Mouse (Mus musculus): Measurements from ENCODE around the gene Ing3. TPM values are rescaled to one million over a fixed set of nuclear protein-coding genes. Genes with fewer than 3 reads are reported as not detected.

Ing3 gene
- polyA plus RNA-seq, 1 experiment from 2014 or later: 52.5 TPM

DNA sequence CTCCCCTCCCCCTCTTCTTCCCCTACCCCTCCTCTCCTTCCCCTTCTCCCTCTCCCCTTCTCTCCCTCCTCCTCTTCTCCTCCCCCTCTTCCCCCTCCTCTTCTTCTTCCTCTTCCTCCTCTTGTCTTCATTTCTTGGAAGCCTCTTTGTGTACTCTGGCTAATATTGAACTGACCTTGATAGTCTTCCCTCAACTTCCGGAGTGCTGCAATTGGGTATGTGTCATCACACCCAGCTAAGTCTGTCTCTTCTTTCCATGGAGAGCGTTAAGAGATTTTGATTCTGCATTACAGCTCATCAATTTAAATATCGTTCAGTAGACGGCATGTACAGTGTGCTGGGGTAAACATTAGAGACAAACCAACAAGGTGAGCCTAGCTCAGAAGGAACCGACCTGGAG lies 62.7 kb downstream of the Ing3 start:
- Histone ChIP-seq H3K27me3 (ENCODE audit: insufficient read depth, low read length) (no peaks in the 10 kb centered on the region), H3K9ac (no peak overlapping the region), H3K9me3 (ENCODE audit: low read depth, low read length) (no peaks in the 10 kb centered on the region), H3K4me1 (ENCODE audit: insufficient read depth) (0 out of 2 replicates have a peak, but pooled peaks cover 4% of the 10 kb centered on the region), H3K27ac (ENCODE audit: low read depth) (no peak overlapping the region), H3K4me2 (no peak overlapping the region), H3K36me3 (ENCODE audit: insufficient read depth) (no peaks in the 10 kb centered on the region), H3K4me3 (ENCODE audit: low read depth, low read length) (no peak overlapping the region)
- no peak for ATAC-seq (ENCODE audit: insufficient read depth)
- no peak for DNase-seq
- no peak for TF ChIP-seq CTCF (IDR thresholded peaks at IDR 0.05; ENCODE audit: low read depth)
- 49% methylated on average over 5 of the region's 5 CpGs for whole genome bisulfite sequencing

DNA sequence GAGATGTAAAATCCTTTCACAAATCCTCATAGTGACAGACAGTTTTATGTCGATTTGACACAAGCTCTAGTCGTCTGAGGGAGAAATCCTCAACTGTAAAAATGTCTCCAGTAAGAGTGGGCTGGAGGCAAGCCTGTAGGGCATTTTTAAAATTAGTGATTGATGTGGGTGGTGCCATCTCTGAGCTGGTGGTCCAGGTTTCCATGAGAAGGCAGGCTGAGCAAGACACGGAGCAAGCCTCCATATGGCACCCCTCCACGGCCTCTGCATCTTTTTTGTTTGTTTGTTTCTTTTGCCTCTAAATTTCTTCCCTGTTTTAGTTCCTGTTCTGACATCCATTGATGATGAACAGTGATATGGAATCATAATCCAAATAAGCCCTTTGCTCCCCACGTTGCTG lies 63.1 kb downstream of the Ing3 start:
- Histone ChIP-seq H3K4me3 (ENCODE audit: low read depth, low read length) (no peak overlapping the region), H3K4me2 (no peak overlapping the region), H3K9me3 (ENCODE audit: low read depth, low read length) (no peaks in the 10 kb centered on the region), H3K36me3 (ENCODE audit: insufficient read depth) (no peaks in the 10 kb centered on the region), H3K9ac (no peak overlapping the region), H3K27me3 (ENCODE audit: insufficient read depth, low read length) (no peaks in the 10 kb centered on the region), H3K4me1 (ENCODE audit: insufficient read depth) (0 out of 2 replicates have a peak, but pooled peaks cover 4% of the 10 kb centered on the region), H3K27ac (ENCODE audit: low read depth) (no peak overlapping the region)
- WGBS: 67% methylated on average over 5 of the region's 5 CpGs
- ATAC-seq (ENCODE audit: insufficient read depth) (no peak), DNase-seq (no peak)
- no peak for TF ChIP-seq CTCF (IDR thresholded peaks at IDR 0.05; ENCODE audit: low read depth)

DNA sequence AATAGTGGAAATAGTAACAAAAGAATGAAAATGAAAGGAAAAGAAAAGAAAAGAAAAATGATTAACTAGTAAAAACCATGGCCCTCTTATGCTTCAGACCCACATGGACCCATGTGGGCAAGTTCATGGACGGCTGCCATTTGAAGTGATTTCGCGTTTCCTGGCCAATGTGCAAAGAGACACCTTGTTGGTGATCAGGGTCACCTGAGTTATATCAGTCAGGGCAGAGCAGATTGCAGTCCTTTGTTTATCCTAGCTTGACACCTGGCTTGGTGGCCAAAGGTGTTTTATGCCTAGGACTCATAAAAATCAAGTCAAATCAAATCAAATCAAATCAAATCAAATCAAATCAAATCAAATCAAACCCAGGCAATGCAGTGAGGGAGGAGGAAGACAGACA lies 64.0 kb downstream of the Ing3 start:
- no peak for ATAC-seq (ENCODE audit: insufficient read depth)
- H3K4me3 ChIP-seq (ENCODE audit: low read depth, low read length): no peak overlapping the region
- no peak for TF ChIP-seq CTCF (IDR thresholded peaks at IDR 0.05; ENCODE audit: low read depth)
- no peaks in the 10 kb centered on the region for H3K27me3 ChIP-seq (ENCODE audit: insufficient read depth, low read length)
- H3K36me3 ChIP-seq (ENCODE audit: insufficient read depth): no peaks in the 10 kb centered on the region
- H3K27ac ChIP-seq (ENCODE audit: low read depth): no peak overlapping the region
- no peak overlapping the region for H3K9ac ChIP-seq
- H3K9me3 ChIP-seq (ENCODE audit: low read depth, low read length): no peaks in the 10 kb centered on the region
- H3K4me2 ChIP-seq: no peak overlapping the region
- 88% methylated on average over 3 of the region's 3 CpGs for WGBS
- DNase-seq: no peak
- H3K4me1 ChIP-seq (ENCODE audit: insufficient read depth): 0 out of 2 replicates have a peak, but pooled peaks cover 4% of the 10 kb centered on the region

DNA sequence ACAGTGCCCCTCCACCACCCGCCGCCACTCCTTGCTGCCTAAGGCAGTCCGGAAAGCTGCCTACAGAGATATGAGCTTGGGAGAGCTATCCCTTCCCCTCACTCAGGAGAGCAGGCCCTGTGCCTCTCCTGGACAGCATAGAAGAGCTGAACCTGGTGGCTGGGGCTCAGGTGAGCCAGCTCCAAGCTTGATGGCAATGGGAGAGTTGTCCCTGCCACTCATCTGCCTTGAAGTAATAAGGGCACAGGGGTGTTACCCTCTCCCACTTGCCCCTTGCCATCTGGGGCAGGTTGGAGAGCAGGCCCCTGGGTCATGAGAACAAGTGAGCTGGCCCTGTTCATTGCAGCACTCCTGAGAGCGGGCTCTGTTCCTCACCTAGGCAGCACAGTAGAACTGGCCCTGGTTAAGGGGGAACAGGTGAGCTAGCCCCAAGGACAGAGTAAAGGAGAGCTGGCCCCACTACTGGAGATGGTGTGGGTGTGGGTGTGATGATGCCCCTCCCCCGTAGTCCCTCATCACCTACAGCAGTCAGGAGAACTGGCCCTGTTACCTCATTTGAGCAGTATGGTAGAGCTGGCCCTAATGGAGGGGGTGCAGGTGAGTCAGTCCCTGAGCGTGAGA lies 65.0 kb downstream of the Ing3 start:
- 0 out of 2 replicates have a peak, but pooled peaks cover 8% of the 10 kb centered on the region for H3K4me1 ChIP-seq (ENCODE audit: insufficient read depth)
- no peak overlapping the region for H3K4me2 ChIP-seq
- 92% methylated on average over 6 of the region's 6 CpGs for WGBS
- H3K4me3 ChIP-seq (ENCODE audit: low read depth, low read length): no peak overlapping the region
- no peak for ATAC-seq (ENCODE audit: insufficient read depth)
- no peaks in the 10 kb centered on the region for H3K27me3 ChIP-seq (ENCODE audit: insufficient read depth, low read length)
- no peaks in the 10 kb centered on the region for H3K9me3 ChIP-seq (ENCODE audit: low read depth, low read length)
- TF ChIP-seq CTCF (IDR thresholded peaks at IDR 0.05; ENCODE audit: low read depth): no peak
- no peak overlapping the region for H3K27ac ChIP-seq (ENCODE audit: low read depth)
- H3K36me3 ChIP-seq (ENCODE audit: insufficient read depth): no peaks in the 10 kb centered on the region
- H3K9ac ChIP-seq: no peak overlapping the region
- DNase-seq: no peak

DNA sequence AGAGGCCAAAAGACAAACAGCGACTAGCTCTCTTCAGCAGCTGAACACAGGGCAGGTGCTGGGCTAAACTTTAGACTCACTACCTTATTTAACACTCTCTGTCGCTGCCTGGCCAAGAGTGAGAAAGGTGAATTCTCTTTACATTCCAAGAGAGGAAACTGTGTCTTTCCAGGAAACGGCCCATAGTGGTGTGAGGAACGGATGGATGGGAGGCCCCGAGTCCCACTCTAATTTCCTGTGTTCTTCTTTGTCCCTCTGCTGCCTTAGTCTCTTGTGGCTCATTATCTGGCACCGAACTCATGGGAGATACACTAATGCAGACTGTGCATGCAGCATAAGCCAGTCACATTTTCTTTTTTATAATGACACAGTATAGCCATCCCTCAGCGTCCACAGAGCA lies 68.3 kb downstream of the Ing3 start:
- no peak for ATAC-seq (ENCODE audit: insufficient read depth)
- no peak for DNase-seq
- Histone ChIP-seq H3K9me3 (ENCODE audit: low read depth, low read length) (no peaks in the 10 kb centered on the region), H3K27ac (ENCODE audit: low read depth) (peak overlapping the region; percentile 12; the same call in 1 of the 2 replicates), H3K4me1 (ENCODE audit: insufficient read depth) (0 out of 2 replicates have a peak, but pooled peaks cover 4% of the 10 kb centered on the region), H3K27me3 (ENCODE audit: insufficient read depth, low read length) (no peaks in the 10 kb centered on the region), H3K4me3 (ENCODE audit: low read depth, low read length) (no peak overlapping the region), H3K9ac (no peak overlapping the region), H3K4me2 (no peak overlapping the region), H3K36me3 (ENCODE audit: insufficient read depth) (no peaks in the 10 kb centered on the region)
- TF ChIP-seq CTCF (IDR thresholded peaks at IDR 0.05; ENCODE audit: low read depth): no peak
- 57% methylated on average over 7 of the region's 7 CpGs for WGBS

DNA sequence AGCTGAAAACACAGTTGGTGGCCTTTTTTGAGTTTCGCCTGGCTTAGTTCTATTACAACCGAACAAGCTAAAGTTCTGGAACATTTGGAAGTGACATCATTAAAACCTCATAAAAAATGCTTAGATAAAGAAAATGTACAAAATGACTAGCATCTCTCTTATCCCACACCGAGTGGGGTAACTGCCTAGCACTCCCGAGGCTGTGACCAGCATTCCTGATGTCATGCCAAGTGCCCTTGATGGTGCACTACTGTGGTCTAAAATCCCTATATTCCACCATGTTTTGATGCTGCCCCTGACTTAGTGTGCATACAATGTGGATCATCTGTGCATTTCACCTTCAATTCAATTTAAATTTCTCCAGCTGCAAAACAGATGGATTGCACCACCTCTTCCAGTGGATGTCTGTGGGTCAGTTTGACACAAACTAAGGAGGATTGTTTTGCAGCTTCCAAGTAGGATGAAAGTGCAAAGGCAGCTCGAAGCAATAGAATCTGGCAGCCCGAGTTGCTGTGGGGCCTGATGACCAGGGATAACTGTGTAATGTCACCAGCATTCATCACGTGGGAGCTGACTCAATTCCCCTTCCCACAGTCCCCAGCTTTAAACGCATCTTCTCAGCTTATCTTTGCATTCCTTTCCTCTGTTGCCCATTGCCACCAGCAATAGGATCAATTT lies 69.5 kb downstream of the Ing3 start:
- no peak overlapping the region for H3K9ac ChIP-seq
- H3K36me3 ChIP-seq (ENCODE audit: insufficient read depth): no peaks in the 10 kb centered on the region
- DNase-seq (peak; percentile 51), ATAC-seq (ENCODE audit: insufficient read depth) (peak; percentile 50; the same call in 1 of the 2 replicates)
- no peaks in the 10 kb centered on the region for H3K27me3 ChIP-seq (ENCODE audit: insufficient read depth, low read length)
- no peak overlapping the region for H3K4me3 ChIP-seq (ENCODE audit: low read depth, low read length)
- H3K4me1 ChIP-seq (ENCODE audit: insufficient read depth): 0 out of 2 replicates have a peak, but pooled peaks cover 4% of the 10 kb centered on the region
- H3K4me2 ChIP-seq: no peak overlapping the region
- H3K9me3 ChIP-seq (ENCODE audit: low read depth, low read length): no peaks in the 10 kb centered on the region
- TF ChIP-seq CTCF (IDR thresholded peaks at IDR 0.05; ENCODE audit: low read depth): no peak
- H3K27ac ChIP-seq (ENCODE audit: low read depth): peak overlapping the region; percentile 12; the same call in 1 of the 2 replicates
- 39% methylated on average over 8 of the region's 8 CpGs for WGBS

DNA sequence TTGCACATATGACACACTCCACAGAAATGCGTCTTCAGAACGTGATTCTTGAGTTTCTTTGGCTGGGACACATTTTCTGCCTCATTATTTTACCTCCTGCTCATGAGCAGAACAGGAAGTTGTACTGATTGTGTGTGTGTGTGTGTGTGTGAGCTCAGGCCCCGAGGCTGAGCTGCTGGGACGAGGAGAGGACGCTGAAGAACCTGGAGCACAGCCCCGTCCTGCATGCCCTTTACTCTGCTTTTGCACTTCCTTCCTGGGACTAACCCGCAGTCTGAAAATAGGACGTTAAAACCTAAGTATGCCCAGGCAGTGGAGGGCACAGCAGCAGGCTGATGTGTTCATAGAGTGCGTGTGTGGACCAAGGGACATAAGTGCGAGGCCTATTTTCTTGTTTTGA lies 70.3 kb downstream of the Ing3 start:
- TF ChIP-seq CTCF (IDR thresholded peaks at IDR 0.05; ENCODE audit: low read depth): no peak
- H3K27ac ChIP-seq (ENCODE audit: low read depth): no peak overlapping the region
- 0 out of 2 replicates have a peak, but pooled peaks cover 4% of the 10 kb centered on the region for H3K4me1 ChIP-seq (ENCODE audit: insufficient read depth)
- H3K9me3 ChIP-seq (ENCODE audit: low read depth, low read length): no peaks in the 10 kb centered on the region
- ATAC-seq (ENCODE audit: insufficient read depth): no peak
- no peak overlapping the region for H3K4me3 ChIP-seq (ENCODE audit: low read depth, low read length)
- H3K9ac ChIP-seq: no peak overlapping the region
- H3K4me2 ChIP-seq: no peak overlapping the region
- peak; percentile 50 for DNase-seq
- H3K36me3 ChIP-seq (ENCODE audit: insufficient read depth): no peaks in the 10 kb centered on the region
- H3K27me3 ChIP-seq (ENCODE audit: insufficient read depth, low read length): no peaks in the 10 kb centered on the region
- 44% methylated on average over 10 of the region's 10 CpGs for WGBS
